Mouse (Mus musculus): ENCODE data around the gene Havcr2.
A peak's percentile ranks its signal among the peaks of the same experiment; 100 is the strongest.
"Not testable (repeated sequence)": the region's sequence is repeated elsewhere in the genome, so short reads cannot be mapped to it uniquely, and the experiment has no call there.

The Havcr2 gene

DNA sequence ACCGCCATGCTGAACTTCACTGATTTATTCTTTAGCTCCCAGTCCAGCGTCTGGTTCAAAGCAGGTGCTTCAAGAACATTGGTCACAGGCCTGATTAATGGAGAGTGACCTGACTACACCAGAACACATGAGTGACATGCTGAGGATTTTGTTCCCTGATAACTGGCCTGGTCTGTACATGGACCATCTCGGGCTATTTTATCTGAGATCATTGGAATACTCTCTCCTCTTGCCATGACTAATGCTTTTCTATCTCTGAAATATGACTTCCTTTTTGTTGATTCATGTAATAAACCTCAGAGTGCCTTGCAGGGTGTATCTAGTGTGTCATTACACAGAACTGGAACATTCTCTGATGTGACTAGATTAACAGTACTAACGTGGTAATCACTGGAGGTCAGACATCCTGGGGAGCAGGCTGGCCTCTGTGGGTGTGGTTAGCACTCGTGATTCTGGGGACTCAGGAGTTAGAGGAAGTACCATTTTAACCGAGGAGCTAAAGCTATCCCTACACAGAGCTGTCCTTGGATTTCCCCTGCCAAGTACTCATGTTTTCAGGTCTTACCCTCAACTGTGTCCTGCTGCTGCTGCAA, at the start of gene Havcr2:
Gene Havcr2 (plus strand): TSS at position 483 of the 593 bp plus-strand sequence.
- no peak for DNase-seq (ENCODE audit: low spot score in 2 of 2)

- no peak for DNase-seq (ENCODE audit: low spot score in 2 of 2)
These were observed 49.7 kb upstream of the Havcr2 start for GRCm38 (mm10) chr11:46404986-46405385.

DNA sequence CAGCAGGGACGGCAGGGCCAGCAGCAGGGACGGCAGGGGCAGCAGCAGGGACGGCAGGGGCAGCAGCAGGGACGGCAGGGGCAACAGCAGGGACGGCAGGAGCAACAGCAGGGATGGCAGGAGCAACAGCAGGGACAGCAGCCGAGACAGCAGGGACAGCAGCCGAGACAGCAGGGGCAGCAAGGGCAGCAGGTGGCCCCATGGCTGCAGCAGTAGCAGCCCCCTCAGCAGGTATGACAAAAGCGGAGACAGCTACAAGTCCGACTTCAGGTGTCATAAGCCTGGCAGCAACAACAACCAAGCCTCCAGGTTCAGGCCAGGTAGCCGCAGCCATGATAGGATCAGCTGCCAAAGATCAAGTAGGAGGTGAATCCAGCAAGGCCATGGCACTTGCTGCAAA, 48.0 kb upstream of the Havcr2 start:
- DNase-seq (ENCODE audit: low spot score in 2 of 2): no peak

GRCm38 (mm10) chr11:46410018-46410563, 44.6 kb upstream of the Havcr2 start:
- no peak for DNase-seq (ENCODE audit: low spot score in 2 of 2)

DNA sequence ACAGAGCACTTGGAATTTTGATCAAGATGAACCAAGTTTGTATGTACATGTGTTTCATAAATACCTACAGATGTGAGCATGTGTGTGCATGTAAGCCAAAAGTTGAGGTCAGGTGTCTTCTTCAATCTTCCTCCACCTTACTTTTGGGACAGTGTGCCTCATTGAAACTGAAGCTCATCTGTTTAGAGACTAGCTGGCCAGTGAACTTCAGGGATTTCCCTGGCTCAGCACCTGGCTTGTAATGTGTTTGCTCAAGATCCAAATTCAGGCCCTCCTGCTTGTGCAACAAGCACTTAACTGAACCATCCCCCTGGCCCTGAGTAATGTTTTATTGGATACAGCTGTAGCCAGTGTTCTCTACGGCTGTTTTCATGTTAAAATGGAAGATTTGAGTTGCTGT, 36.3 kb upstream of the Havcr2 start:
- no peak for DNase-seq (ENCODE audit: low spot score in 2 of 2)

- no peak for DNase-seq (ENCODE audit: low spot score in 2 of 2)
These were observed 35.9 kb upstream of the Havcr2 start for GRCm38 (mm10) chr11:46418860-46419259.

DNA sequence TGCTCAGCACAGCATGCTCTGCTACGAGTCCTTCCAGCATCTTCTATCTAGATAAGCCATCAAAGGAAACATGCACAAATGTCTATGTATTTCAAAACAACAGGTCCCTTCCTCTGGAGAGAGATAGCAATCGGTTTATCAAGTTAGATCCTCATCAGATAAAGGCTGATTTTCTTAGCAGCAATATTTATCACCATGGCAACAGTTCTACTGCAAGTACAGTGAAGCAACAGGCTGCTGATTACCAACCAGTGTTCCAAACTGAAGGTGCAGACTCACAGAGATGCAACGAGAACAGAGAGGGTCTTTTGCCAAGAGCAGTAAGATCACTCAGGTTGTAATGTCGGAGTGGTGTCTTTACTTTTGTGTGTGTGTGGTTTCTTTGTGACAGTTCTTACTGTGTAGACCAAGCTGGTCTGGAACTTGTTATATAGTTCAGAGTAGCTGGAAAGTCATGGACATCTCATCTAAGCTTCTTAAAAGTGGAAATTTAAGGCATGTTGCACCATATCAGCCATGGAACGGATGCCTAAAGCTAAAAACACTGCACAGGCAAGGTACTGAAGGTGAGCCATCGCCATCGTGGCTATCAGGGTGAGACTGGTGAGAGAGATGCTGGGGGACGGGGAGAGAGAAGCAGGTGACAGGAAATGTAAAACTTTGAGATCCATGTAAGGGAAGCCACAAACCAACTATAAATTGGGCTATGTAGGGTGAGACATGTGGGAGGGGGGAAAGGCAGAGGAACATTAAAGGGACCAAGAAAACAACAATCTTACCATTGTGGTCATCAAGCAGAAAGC, 33.4 kb upstream of the Havcr2 start:
- DNase-seq (ENCODE audit: low spot score in 2 of 2): no peak

DNA sequence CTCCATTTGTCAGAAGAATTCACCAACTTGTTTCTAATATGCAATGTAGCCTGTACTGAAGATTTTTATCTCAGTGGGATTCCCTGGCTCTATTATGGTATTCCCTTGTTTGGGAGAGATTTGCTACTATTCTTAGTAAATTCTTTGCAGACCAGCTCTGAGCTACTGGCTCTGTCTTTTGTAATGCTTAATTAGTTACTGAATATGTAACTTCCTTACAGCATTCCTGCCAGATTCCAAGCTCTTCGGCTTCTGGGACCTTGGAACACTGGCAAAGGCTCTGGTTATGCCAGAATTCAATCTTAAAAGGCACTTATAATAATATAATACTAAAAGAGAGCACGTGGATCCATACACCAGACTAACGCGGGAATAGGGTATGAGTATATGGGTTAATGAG, 26.6 kb upstream of the Havcr2 start:
- DNase-seq (ENCODE audit: low spot score in 2 of 2): not testable (repeated sequence)

DNA sequence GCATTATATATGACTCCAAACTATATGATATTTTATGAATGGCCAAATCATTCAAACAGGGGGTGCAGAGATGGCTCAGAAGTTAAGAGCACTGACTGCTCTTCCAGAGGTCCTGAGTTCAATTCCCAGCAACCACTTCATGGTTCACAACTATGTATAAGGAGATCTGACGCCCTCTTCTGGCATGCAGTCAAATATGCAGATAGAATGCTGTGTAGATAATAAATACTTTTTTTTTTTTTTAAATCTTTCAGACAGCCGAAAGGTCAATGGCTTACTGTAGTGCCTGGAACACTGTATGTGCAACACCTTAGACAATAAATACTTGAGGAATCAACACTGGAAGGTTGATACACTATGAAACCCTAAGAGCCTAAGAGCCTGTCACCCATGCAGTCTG, 24.6 kb upstream of the Havcr2 start:
- DNase-seq (ENCODE audit: low spot score in 2 of 2): no peak

- peak; percentile 84 to 93 for DNase-seq (ENCODE audit: low spot score in 2 of 2)
These were observed 23.6 kb upstream of the Havcr2 start for GRCm38 (mm10) chr11:46431129-46431528.

- no peak for DNase-seq (ENCODE audit: low spot score in 2 of 2)
These were observed 19.4 kb upstream of the Havcr2 start for GRCm38 (mm10) chr11:46435363-46435762.

DNA sequence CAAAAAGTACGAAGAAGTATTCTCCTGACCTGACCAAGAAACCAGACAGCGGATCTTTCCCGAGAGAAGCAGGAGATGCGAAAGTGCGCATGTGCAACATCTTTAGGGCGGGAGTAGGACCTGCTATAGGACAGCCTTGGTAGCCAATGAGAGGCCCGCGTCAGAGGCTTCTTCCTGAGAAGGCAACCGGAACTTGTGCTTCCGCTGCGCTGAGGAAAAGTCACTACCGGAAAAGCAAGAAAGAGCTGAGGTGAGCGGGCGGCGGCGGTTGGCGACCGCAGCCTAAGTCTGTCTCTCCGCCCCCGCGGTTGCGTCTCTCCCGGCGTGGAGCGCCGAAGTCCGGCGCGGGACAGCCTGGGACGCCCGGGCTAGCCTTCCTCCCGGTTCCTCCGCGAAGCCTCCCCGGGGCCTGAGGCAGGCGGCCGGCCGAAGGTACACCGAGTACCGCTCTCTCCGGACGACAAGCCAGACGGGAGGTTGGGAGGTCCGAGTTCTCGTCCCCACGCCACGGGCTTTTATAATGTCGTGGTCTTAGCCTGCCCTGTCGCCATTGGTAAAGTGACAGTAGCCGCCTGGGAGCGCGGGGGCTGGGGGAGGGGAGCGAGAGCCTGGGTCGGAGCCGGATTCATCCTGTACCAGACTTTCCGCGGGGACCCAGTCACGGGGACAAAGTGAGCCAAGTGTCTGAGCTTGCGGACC, 17.8 kb upstream of the Havcr2 start, which contains the start of gene Med7:
Gene Med7 (plus strand): TSS at position 166 of the 699 bp plus-strand sequence.
- peak; percentile 91 to 96 for DNase-seq (ENCODE audit: low spot score in 2 of 2)

- DNase-seq (ENCODE audit: low spot score in 2 of 2): peak in 1 of 2 experiments; percentile 9
These were observed 17.2 kb upstream of the Havcr2 start for GRCm38 (mm10) chr11:46437459-46438000.

DNA sequence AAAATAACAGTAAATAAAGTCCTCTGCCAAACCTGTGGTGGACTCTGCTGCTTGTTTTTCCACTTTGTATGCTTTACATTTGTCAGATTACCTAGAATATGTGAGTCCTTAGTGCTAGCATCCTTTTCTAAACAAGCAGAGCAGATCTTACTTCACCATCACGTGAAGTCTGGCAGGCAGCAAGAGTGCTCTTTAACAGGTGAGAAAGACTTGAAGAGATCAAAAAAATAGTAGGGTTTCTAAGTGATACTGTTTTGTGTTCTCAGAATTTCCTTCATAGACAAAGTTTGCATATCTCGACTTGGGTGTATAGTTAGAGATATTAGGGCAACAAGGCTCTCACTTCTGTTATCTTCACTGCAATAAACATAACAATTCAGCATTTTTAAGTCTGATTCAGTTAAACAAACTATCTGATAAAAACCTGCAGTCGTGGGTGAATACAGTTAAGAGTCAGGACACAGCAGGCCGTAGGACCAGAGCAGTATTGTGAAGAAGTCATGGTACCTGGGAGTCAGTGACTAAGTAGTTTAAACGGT, 15.7 kb upstream of the Havcr2 start:
- no peak for DNase-seq (ENCODE audit: low spot score in 2 of 2)

GRCm38 (mm10) chr11:46441774-46442173, 13.0 kb upstream of the Havcr2 start:
- no peak for DNase-seq (ENCODE audit: low spot score in 2 of 2)

- DNase-seq (ENCODE audit: low spot score in 2 of 2): no peak
These were observed 11.6 kb upstream of the Havcr2 start for GRCm38 (mm10) chr11:46443152-46443551.

- no peak for DNase-seq (ENCODE audit: low spot score in 2 of 2)
These were observed 10.8 kb upstream of the Havcr2 start for GRCm38 (mm10) chr11:46443979-46444378.

- DNase-seq (ENCODE audit: low spot score in 2 of 2): no peak
These were observed 8.6 kb upstream of the Havcr2 start for GRCm38 (mm10) chr11:46446150-46446549.

GRCm38 (mm10) chr11:46447644-46448484, 6.9 kb upstream of the Havcr2 start:
- DNase-seq (ENCODE audit: low spot score in 2 of 2): no peak

- no peak for DNase-seq (ENCODE audit: low spot score in 2 of 2)
These were observed 5.2 kb upstream of the Havcr2 start for GRCm38 (mm10) chr11:46449461-46450080.
